Mouse (Mus musculus): ENCODE results near the gene Apol6.

The Apol6 gene

GRCm38 (mm10) chr15:77044597-77045320 is at the start of gene Apol6:
Apol6 (plus strand) TSS chr15:77044729.
- DNase-seq (ENCODE audit: low spot score): no peak

DNA sequence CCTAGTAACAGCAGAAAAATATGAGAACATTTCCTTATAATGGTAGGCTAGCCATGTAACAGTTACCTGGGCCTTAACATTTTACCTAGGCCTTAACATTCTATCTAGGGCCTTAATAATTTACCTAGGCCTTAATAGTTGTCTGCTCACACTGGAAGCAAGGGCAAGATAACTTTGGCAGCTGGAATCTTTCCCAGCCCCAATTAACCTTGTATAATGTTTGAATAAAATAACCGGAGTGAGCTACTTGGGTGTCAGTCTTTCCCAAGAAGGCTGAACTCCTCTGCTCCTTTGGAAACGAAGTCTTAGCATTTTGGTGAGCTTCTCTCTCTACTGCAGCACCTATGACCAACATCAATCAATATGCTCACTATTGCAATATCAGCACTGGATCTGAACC is 46.5 kb upstream of the Apol6 start:
- no peak for DNase-seq (ENCODE audit: low spot score)

DNA sequence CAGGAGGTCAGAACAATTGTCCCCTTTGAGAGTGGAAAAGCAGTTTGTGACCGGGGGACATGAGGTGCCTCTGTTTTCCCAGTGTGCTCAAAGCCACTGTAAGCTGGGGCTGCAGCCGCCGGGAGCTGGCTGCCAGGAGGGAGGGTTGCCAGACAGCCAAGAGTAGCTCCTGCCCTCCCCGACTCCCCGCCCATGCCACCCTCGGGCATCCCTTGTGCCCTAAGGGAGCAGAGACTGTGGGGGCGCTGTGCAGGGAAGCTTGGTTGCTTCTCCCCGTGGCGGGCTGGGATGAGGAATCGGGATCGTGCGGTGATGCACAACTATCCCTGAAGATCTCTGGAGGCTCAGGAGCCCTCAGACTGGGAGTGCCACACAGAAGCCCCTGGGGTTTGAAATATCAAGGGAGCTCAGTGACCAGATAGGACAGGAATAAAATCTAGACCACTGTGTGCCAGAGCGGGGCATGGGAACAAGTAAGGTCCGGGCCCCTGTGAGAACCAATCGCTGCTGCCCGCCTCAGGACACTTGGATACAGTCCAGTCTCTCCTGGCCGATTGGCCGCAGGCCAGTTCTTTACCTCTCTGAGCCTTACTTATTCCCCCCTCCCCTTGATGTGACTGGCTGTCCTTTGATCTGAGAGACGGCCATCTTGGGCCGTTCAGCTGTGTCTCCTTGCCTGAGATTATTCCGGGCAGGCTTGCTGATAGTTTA is 45.5 kb upstream of the Apol6 start:
- DNase-seq (ENCODE audit: low spot score): no peak

- no peak for DNase-seq (ENCODE audit: low spot score)
Measured at GRCm38 (mm10) chr15:77003173-77003867, 41.2 kb upstream of the Apol6 start.

- DNase-seq (ENCODE audit: low spot score): peak; percentile 34
Measured at GRCm38 (mm10) chr15:77003868-77004215, 40.7 kb upstream of the Apol6 start.

GRCm38 (mm10) chr15:77008851-77009250 is 35.7 kb upstream of the Apol6 start:
- no peak for DNase-seq (ENCODE audit: low spot score)

DNA sequence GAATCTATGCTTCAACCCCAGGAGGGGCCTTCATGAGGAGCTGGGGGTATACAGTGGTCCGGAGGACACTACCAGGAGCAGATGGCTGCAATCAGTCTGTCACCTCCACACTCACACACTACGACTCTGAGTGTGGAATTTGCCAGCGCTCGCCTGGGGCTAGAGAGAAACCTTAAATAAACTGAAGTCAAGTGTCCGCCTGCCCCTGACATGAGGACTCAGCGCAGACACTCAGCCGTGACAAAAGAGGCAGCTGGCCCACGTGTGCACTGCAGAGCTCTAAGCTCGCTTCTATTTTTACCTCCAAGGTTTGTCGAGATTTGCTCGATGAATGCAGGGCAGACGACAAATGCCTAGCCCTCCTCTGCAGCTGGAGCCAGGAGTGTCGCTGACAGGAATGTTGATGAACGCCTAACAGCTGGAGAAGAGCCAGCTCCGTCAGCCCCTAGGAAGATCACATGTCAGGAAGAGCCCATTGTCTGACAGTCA is 30.7 kb upstream of the Apol6 start:
- DNase-seq (ENCODE audit: low spot score): no peak

DNA sequence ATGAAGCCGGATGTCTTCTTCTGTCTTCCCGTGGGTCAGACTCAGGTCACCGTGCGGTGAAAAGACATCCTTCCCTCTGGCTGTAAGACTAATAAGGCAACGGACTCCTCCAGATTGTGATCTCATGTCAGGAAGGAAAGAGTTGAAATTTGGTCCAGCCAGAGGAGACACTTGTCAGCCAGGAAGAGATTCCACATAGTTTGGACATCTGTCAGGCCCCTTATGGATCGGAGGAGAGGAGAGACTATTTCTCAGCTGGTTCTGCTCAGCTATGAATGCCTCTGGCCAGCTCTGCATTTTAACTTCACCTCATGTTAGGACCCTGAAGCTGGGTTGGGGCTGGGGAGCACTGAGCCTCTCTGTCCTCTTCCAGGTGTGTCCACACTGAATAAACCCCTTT is 30.1 kb upstream of the Apol6 start:
- no peak for DNase-seq (ENCODE audit: low spot score)

DNA sequence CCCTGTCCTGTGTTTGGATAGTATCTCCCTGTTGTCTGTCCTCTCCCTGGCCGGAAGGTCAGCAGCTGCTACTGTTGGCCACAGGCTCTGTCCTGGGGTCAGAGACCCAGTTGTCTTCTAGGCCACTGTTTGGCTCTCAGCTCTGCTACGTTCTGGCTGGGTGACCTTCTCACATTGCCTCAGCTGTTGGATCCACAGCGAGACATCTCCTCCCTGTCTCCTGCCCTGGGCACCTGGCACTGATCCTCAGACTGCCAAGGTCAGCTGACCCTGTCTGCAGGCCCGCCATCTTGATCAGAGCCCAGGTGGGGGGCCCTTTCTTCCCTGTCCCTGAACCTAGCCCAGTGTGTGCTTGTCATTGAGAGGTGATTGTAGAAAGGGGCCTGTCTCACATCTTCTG is 29.5 kb upstream of the Apol6 start:
- DNase-seq (ENCODE audit: low spot score): no peak

- DNase-seq (ENCODE audit: low spot score): no peak
Measured at GRCm38 (mm10) chr15:77016509-77016908, 28.0 kb upstream of the Apol6 start.

GRCm38 (mm10) chr15:77017897-77018296 is 26.6 kb upstream of the Apol6 start:
- no peak for DNase-seq (ENCODE audit: low spot score)

DNA sequence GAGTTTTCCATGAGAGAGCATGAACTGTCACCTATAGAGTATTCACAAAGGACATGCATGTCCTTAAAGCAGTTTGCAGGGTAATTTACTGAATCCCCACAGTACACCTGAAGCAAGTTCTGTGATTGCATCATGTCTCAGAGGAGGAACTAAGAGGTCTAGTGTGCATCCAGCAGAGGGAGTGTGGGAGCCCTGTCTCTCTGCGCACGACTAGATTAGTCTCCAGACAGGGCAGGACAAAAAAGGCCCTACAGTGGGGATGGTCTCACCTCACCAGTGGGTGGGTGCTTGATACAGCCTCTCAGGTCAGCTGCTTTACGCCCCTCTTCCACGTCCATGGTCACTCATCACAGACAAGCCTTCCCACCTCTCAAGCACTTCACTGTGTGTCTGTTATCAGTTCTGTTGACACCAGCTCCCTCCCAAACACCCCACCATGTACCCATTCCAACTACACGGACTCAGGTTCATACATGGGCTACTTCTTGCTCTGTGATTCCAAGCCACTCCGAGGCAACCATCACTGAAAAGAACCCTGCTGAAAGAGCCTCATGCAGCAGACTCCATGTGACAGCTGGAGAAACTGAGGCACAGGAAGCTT is 25.7 kb upstream of the Apol6 start:
- peak; percentile 33 for DNase-seq (ENCODE audit: low spot score)

DNA sequence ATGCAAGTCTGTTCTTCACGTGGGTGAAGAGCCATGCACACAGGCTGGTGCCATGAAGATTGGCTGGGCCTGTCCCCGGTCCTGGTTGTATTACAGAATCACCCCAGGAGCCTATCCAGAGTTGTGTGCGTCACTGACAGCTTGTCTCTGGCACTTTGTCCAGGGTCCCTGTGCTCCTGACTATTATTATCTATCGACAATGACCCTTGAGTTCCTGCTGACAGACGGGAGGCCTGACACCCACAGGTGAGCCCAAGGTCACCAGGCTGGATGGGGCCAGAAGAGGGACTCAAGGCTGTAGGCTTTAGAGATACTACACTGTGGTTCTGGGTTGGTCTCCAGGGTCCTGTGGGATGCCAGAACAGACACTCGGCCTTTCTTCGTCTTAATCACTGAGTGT is 25.0 kb upstream of the Apol6 start:
- DNase-seq (ENCODE audit: low spot score): no peak

DNA sequence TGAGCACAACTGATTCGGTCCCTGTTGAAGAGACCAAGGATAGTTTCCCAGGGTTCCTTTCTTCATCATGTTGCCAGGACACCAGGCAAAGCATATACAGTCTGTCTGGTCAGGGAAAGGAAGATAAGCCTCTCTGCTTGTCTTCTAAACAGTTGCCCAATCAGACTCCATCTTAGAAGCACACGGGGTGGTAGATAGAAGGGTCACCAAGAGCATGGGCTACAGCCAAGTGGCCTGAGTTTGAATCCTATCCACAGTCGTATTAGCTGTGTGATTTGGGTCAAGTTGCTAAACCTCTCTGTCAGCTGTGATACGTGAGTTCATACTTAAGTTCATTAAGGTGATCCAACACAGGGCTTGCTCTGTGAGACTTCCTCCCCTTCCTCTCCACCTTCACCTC is 24.4 kb upstream of the Apol6 start:
- DNase-seq (ENCODE audit: low spot score): no peak

DNA sequence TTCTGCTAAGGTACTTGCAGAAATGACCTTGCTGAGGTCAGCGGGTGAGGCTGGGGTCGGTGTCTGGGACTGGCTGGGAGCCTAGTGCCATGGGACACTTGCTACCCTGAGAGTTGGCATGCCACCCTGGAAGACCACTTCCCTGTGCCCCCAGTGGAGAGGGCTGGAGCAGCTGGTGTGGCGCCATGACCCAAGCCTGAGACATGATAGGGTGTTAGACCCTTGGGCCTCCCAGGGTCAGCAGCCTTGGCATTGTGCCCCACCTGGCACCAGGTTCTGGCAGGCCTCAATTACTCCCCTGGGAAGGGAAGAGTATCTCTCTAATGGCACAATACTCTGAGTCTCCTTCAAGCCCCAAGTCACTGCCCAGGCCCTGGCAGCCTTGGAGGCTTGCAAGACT is 23.5 kb upstream of the Apol6 start:
- no peak for DNase-seq (ENCODE audit: low spot score)

DNA sequence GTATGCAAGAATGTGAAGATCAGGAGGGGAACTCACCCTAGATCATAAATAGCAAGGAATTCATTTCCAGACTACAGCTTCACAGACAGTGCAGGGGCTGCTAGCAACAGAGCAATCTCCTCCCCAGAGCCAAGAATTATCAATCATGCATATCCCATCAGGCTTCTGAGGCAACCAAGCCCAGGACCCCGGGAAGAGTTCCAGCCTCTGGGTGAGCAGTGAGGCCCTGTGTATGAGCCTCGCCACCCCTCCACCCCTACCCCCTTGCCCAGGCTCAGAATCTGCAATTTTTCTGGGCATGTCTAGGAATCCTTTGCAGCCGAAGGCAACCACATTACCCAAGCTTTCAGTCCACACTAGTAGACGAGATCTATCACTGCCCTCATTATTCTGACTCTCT is 22.7 kb upstream of the Apol6 start:
- DNase-seq (ENCODE audit: low spot score): no peak

DNA sequence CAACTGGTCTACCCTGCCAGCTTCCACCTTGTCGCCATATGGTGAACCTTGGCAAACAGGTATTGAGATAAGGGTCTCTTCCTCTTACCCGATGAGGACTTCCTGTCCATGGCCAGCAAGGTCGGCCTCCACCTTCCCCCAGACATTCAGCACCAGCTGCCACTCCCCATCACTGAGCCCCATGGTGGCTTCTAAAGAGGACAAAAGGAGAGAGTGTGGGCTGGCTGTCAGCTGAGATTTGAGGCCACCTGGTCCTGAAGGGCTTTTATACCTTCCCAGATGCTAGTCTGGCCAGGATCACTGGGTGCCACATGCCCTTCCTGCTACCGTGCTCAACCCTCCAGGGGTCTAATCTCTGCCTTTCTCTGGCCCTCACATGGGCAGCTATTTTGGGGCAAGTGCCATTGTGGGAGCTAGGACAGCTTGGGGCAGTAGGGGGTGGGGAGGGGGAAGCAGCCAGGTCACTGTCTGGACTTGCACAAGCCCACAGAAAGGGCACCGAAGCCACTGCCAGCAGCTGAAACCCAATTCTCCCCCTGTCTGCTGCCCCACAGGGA is 22.1 kb upstream of the Apol6 start:
- DNase-seq (ENCODE audit: low spot score): no peak

- DNase-seq (ENCODE audit: low spot score): no peak
Measured at GRCm38 (mm10) chr15:77025884-77026583, 18.5 kb upstream of the Apol6 start.

GRCm38 (mm10) chr15:77027117-77027516 is 17.4 kb upstream of the Apol6 start:
- no peak for DNase-seq (ENCODE audit: low spot score)

DNA sequence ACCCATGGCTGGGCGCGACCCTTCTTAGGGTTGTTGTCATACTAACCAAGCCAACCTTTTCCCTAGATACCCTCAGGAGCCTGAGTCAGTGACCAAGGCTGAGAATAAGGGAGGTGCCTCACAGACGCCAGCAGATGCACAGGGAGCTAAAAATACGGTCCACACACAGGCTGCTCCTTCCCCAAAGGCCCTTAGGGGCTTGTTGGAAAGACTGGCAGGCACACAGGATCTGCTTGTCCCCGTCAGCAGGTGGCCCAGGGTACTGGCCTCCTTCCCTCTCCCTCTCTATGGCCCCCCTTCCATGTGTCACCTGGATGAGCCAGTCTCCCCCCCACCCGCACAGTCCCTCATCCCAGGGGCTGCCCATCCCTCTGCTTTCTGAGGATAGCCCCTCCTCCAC is 16.9 kb upstream of the Apol6 start:
- no peak for DNase-seq (ENCODE audit: low spot score)

DNA sequence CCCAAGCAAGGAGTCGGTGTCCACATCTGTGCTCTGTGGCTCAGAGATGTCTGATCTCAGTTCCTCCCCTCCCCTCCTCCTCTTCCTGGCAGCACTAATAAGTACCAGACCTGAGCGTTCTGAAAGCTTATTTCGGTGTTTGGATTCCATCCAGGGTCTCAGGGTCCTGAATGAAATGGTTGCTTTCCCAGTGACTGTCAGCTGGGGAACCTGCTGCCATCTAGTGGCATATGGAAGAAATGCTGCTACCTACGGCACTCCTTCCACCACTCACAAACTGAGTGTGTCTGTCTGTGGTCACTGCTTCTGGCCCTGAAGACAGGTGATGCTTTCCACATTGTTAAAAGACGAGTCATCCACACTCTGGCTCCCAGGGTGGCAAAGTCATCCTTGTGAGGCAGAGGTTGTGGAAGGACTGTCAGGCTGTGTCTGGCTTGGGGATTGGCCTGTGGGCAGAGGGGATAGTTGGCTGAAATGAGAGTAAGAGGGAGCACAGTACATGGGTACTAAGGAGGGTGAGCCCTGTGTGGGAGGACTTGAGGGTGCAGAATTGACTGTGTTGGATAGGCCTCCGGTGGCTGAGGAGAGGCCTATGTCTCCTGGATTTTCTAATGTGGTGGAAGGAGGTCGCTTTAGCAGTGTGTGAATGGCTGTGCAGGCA is 15.1 kb upstream of the Apol6 start:
- peak; percentile 48 for DNase-seq (ENCODE audit: low spot score)
